Mouse (Mus musculus) hematopoietic stem cell, adult 5-6 weeks (primary cell): Measurements from ENCODE around the gene Mettl3. TPM values are rescaled to one million over a fixed set of nuclear protein-coding genes. Genes with fewer than 3 reads are reported as not detected.

ENCODE experiments used
- total RNA-seq: library from RNA; stranded (forward); fragments of 172-1452, 232-1000 nt; gene quantifications from 2 replicates; pipeline ENCODE4 v1.2.3, GENCODE M21; 2017

Gene Mettl3
- total RNA-seq, 1 experiment from 2014 or later, result 97.6 TPM

Other genes starting within 250 kb of the Mettl3 start
- gene Hnrnpc, start 201.1 kb downstream of the Mettl3 start, total RNA-seq, result 549 and 665 TPM in 2 replicates
- 18.8 and 48.5 TPM in 2 replicates for gene Rpgrip1, start 194.4 kb downstream of the Mettl3 start, total RNA-seq
- gene Supt16, start 107.7 kb downstream of the Mettl3 start, total RNA-seq, result 191 and 251 TPM in 2 replicates
- 78.1 and 88.8 TPM in 2 replicates for gene Chd8, start 47.3 kb downstream of the Mettl3 start, total RNA-seq
- 55.6 and 59.0 TPM in 2 replicates for gene Tox4, start 26.0 kb downstream of the Mettl3 start, total RNA-seq
- gene Rab2b, start 25.6 kb downstream of the Mettl3 start, total RNA-seq, result 12.7 and 14.1 TPM in 2 replicates
- 3.4 and 6.2 TPM in 2 replicates for gene Sall2, start 23.6 kb upstream of the Mettl3 start, total RNA-seq
- not detected in 2 replicates for gene Olfr1513, start 51.3 kb upstream of the Mettl3 start, total RNA-seq
- gene Olfr1512, start 74.0 kb upstream of the Mettl3 start, total RNA-seq, result not detected in 2 replicates
- not detected in 2 replicates for gene Olfr1511, start 92.3 kb upstream of the Mettl3 start, total RNA-seq
- gene Olfr1510, start 109.2 kb upstream of the Mettl3 start, total RNA-seq, result not detected in 2 replicates
- gene Olfr1509, start 137.9 kb upstream of the Mettl3 start, total RNA-seq, result not detected in 2 replicates
- not detected in 2 replicates for gene Olfr1508, start 162.4 kb upstream of the Mettl3 start, total RNA-seq
- gene Olfr1507, start 190.6 kb upstream of the Mettl3 start, total RNA-seq, result not detected in 2 replicates